Mouse (Mus musculus) spleen, postnatal 36 days (tissue): ENCODE results near the gene Ston2.
"Not testable (repeated sequence)": the region's sequence is repeated elsewhere in the genome, so short reads cannot be mapped to it uniquely, and the experiment has no call there.

Source experiments
- DNase-seq, 2 experiments: peaks; one replicate each; pipeline ENCODE4 v3.0.0; 2022; ENCODE audit warnings: low spot score in 2 of 2, mixed read lengths in 1 of 2

Ston2 gene

DNA sequence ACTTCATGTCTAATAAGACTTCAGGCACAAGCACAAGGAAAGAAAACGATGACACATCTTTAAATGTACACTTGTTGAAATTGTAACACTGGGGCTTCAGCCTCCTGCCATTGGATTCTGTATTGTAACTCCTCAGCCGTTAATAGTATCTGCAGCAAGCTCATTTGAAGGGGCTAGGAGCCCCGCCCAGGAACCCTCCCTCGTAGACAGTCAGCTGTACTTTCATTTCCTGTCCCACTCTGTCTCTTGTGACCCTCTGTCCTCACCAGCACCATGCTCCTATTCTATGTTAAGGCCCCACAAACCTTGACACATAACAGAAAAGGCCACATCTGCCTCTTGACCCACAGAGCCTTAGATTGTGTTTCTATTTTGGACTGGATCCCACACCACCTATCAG is 3.6 kb upstream of the Ston2 start:
- DNase-seq = peak; percentile 3 to 7

DNA sequence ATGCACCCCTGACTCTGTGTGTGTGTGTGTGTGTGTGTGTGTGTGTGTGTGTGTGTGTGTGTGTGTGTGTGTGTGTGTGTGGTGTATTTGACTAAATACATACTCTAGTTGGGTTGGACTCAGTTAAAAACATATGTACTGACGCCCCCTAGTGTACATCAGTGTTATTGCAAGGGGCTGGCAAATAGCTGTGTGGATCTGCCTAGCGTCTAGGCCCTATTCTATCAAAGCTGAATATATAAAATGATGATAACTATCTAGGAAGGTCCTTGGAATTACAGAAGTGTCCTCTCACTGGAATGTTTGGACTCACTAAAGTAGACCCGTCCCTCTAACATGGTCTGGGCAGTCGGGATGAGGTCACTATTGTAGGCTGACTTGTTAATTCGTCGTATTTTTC is 1.6 kb upstream of the Ston2 start:
- DNase-seq = peak; percentile 30 to 51

DNA sequence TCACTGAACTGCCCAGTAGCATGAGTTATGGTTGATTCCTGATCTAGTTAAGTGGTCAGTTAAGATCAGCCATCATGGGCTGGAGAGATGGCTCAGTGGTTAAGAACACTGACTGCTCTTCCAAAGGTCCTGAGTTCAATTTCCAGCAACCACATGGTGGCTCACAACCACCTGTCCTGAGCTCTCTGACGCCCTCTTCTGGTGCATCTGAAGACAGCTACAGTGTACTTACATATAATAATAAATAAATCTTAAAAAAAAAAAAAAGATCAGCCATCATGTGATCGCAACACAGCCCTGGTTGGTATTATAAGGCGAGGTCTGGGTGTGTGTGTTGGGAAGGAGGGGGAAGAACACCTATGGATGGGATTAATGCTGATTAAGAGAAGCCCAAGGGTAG is 259 bp upstream of the Ston2 start:
- DNase-seq = not testable (repeated sequence)

DNA sequence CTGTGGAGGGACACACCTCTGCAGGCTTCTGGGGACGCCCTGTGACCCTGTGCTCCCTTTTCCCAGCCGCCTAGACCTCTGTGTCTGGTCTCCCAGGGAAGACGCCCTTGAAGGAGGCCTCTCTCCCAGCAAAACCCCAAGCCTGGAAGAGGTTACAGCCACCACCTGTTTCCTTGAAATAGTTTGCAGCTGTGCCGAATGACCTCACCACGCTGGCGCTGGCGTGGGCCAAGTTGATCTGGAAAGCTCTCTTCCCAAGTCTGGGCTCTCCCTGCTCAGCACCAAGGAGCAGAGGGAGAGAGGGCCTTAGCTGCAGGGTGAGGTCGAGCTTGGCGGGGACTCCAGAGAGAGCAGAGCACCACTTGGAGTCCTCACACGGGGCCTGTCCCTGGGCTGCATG is 1.8 kb downstream of the Ston2 start:
- no peak for DNase-seq

DNA sequence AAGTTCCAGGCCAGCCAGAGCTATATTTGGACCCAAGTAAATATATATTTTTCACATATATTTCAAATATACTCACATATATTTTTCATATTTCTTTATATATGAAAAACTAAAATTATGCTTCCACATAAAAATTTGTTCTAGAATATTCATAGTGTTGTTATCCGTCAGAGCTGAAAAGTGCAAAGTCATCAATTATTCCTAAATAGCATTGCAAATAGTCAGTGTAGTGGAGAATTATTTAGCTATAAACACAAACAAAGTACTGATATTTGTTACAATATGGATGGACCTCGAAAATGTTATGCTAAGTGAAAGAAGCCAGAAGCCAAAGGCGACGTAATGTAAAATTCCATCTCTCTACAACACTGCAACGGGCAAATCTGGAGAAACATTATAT is 6.8 kb downstream of the Ston2 start:
- no peak for DNase-seq

DNA sequence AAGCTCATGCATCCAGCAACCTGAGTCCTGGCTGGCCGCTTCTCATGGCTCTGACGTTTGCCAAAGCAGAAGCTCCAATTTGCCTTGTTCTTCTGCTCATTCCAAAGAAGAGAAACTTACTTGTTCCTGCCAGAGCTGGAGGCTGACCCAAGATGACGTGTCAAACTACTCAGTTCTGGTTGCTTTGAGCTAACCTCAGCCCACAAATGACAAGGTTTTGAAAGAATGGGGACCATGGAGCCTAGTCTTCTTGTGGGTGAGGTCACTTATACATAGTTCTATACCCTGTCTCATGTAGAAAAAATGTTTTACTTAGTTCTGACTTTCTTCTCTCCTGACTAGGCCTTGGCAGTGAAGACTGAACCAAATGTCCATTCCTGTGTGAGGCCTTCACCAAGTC is 7.7 kb downstream of the Ston2 start:
- no peak for DNase-seq

DNA sequence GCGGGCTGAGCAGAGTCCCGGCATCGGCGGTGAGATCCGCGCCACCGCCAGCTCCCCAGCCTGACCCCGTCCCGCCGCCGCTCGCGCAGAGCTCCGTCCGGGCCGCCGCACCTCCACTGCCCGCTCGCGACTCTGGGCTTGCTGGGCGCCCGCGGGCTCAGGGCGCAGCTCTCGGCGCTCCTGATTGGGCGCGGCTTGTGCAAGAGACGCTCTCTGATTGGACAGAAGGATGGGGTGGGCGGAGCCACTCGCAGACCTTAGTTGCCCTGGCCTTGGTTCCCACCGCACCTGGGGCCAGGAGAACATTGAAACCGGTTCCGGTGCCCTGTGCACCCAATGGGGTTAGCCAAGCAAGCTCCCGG is 9.2 kb downstream of the Ston2 start:
- DNase-seq = peak; percentile 64 to 65

DNA sequence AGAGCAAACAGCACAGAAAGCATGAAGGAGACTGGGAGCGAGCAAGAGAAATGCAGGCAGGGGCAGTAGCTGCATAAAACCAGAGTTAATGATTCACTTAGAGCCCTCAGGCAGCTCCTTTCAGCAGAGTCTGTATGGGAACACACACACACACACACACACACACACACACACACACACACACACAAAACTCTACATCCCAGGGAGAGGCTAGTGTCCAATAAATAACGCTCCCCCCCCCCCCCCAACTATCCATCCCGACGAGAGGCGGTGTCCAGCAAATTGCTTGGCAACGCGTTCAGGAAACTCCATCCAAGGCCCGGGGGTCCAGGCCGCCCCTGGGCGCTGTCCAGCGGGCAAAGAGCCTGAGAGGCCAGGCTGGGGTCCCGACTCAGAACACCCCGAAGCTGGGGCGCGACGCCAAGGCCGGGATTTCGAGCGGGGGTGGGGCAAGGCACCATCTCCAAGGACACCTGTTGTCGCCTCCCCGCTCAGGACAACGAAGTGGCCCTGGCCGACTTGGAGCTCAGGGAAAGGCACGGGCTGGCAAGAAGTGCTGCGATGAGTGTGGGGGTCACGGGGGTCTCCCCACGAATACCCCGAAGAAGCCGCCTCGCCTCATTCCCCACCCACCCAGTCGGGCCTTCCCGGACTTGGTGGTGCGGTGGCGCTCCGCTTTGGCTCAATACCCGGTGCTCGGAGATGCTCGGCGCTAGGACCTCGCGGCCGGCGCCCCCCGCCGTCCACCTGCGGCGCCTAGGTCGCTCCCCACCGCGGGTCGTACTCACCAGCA is 9.8 kb downstream of the Ston2 start:
- DNase-seq = no peak

DNA sequence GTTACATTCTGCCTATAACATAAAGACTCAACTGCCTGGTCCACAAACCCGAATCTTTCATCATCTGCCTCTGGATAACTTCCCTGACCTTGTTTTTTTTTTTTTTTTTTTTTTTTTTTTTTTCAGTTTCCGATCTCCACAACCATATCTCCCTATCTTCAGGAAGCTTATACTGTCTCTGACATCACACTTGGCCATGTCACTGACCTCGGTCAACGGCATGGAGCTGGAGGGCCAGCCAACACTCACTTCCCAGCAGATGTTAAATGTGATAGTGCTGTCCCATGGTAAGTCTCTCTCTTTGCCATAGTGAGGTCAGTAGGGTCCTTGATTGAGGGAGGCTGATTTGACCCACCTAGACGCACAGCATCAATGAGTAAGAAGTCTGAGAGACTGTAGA is 11.8 kb downstream of the Ston2 start:
- DNase-seq = no peak

DNA sequence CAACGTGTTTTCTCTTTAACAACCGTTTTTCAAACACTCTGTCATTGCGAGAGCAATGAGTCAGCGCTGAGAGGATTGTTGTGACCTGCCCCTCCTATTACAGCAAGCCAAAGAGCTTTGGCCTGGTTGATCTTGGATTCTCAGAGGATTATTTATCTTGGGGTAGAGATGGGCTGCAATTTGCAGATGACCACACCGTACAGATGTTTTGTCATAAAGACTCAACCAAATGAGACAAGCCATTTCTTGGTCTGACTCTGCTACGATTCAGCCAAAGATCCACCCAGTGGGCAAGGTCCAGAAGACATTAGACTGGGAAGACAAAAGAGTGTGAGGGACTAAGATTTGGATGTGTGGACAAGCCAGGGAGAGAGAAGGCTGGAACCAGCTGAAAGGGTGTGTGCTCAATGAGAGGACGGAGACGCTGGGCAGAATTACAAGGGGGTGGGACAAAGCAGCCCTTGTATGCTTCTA is 13.3 kb downstream of the Ston2 start:
- DNase-seq = no peak

DNA sequence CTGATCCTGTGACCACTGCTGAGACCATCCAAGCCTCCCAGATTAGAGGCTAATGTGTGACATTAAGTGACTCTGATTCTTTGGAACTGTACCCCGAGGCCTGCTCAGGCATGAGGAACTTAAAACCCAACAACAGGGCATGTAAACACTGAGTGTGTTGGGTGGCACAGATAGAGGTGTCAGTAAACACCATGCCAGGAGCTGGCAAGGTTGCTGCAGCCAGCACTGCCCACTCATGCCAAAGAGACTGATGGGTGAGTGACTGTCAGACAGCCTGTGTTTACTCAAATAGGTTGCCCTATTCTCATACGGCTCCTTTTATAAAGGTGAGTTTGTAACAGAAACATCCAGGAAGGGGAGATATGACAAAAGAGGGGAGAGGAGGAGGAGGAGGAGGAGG is 19.3 kb downstream of the Ston2 start:
- no peak for DNase-seq

DNA sequence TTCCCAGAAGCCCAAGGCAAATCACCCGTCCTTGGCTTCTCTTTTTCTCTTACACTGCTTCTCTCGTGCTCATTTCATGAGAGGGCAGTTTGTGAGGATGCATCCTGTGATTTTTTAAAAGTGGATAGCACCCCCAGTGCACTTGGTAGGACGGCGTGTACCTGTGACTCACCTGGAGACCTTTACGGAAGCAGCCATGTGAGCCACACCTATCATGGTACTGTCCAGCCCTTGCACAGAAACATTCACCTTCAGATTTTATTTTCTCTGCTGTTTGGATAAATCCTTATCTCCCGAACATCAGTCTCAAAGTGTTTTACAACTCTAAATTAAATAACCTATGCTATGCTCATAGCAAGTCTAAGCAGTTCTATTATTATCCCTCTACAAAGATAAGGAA is 20.0 kb downstream of the Ston2 start:
- DNase-seq = no peak

DNA sequence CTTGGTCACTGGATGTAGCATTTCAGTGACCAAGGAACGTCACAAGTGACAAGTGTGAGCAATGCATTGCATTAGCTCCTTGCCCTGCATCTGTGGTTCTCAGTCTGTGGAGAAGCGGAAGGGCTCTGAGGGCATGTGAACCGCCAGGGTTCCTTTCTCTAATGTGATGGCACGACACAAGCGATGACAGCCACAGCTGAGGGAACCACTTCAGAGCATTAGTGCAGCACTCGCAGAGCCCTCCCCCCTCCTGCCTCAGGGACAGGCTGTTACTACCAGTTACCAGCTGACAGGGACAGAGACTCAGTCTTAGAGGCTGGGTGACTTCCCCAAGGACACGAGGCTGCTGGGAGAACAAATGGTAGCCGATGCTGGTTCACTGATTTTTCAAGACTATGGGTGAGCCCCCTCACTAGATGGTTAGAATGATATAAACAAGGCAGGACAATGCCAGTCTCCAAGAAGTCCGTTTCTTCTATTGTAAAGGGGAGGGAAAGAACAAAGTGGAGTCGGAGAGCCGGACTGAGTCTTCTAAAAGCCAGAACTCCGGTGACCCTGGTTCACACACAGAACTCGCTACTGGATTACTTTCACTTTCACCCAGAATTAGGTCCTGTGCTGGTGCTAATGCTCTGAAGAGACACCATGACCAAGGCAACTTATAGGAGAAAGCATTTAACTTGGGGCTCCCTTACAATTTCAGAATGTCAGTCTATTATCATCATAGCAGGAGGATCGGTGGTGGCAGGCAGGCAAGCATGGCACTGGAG is 21.7 kb downstream of the Ston2 start:
- DNase-seq = peak; percentile 75 to 80

DNA sequence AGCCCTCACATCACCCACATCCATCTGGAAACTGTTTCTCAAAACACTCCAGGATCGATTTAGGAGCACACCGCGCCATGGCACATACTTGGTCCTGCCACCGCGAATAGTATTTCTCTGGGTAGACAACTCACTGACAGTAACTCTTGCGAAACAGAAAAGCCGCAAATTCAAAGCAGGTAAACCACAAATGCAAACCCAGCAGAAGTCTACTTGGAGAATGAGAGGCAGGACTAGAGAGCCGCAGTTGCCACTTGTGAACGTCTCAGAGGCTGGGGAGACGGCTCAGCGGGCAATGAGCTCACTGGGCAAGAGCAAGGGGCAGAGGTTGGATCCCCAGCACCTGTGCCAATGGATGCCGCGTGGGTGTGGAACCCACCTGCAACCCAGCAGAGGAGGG is 22.7 kb downstream of the Ston2 start:
- DNase-seq = peak; percentile 83 to 84

DNA sequence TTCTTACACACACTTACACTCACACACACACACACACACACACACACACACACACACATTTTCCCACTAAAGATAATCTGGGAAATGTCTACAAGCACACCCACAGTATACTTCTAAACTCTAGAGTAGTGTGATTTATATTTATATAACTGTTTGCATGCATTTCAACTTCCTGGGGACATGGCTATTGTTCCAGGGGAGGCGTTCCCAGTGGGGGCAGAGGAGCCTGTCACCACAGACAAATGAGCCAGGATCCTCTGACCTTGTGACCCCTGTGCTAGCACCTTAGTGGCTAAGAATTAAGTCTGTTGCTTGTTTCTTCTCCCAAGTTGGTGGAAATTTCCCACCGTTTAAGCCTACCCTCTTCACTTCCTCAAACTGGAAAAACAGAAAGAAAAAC is 23.1 kb downstream of the Ston2 start:
- peak in 1 of 2 experiments; percentile 12 for DNase-seq

DNA sequence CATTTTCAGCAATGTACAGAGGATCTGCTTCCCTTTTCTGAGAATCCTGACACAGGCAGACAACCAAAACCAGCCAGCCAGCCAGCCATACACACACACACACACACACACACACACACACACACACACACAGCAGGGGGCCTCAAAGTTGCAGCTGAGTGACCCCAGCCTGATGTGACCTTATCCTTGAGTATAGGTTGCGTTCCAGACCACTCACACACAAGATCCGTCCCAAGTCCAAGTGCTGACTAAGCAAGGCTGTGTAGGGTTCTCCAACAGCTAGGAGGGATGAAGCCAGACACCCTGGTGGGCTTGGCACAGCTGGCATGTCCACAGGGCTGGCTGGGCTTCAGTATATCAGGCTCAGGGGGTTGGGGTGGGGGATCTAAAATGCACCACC is 23.7 kb downstream of the Ston2 start:
- no peak for DNase-seq

DNA sequence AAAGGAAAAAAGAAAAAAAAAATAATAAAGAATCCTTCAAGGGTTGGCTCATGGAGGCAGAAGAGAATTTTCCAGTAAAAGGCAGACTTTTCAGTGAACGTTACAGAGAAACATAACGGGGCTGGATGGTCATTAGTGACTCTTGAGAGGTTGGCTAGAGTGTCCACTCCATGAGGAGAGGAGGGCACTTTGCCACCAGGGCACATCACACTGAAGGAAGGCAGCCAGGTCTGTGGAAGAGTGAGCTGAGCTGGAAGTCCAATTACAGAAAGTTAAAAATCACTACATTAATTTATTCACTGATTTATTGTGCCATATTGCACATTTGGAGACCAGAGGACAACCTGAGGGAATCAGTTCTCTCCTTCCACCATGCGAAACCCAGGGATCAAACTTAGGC is 28.4 kb downstream of the Ston2 start:
- DNase-seq = no peak

DNA sequence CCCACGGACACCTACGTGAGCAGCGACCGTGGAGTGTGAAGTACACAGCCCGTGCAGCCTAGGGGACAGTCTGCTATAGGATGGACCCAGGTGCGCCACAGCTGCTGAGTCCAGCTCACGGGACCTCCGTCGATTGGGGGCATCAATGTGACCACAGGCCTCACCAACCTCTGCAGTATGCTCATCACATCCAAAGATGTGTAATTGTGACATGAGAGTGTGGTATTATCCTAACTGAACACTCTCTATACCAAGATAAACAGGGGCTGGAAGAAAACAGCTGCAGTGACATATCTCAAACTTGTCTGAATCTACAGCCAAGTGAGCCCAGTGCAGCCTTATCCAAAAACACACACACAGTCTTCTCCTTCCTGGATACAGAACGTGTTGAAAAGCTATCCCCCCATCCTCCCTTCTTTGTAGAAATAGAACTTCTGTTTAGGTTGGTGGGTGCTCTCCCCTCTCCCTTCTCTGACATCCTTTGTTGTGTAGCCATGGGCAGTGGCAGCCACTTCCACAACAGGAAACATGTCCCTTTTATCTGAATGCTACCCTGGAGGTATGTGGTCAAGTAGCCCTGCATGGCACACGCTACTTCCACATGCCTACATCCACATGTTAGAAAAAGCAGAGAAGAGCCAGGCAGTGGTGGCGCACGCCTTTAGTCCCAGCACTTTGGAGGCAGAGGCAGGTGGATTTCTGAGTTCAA is 30.2 kb downstream of the Ston2 start:
- no peak for DNase-seq

DNA sequence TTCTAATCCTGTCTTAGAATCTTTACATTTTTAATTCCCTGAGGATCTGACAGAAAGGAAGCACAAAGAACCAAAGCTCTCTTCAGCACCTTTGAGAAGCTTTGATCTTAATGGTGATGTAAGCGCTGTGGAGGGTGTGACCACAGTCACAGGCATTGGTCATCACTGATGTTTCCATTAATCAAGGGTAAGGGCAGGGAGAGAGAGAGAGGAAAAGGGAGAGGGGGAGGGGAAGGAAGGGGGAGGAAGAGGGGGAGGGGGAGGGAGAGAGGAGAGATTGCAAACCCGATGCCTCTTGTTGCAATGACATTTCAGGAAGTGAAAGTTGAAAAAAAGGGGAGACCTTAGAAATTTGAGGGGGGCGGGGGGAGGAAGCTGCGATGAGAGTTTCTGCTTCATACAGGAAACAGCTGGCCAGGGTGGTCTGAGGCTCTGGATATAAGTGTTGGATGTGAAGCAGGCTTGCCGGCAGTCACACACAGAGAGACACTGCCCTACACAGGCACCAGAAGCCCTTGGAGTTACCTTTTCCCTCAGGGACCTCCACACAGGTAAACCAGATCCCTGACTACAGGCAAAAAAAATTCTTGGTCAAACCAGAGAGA is 31.5 kb downstream of the Ston2 start:
- peak; percentile 57 for DNase-seq

DNA sequence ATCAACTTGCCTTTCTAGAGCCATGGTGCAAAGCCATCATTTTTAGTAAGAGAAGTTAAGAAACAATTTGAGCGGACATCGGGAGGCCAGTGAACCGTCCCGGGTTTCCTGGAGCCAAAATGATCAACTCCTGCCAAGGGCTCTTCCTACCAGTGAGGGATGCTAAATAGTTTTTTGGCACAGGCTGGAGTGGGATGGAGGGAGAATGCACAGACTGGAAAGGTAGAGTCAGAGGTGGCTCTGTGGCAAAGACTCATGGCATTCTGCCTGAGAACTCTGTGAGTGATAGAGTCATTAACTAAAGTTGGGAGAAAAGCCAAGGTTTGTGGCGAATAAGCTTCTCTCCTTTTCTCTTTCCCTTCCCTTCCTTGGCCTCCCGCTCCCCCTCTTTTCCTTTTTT is 33.6 kb downstream of the Ston2 start:
- DNase-seq = no peak

DNA sequence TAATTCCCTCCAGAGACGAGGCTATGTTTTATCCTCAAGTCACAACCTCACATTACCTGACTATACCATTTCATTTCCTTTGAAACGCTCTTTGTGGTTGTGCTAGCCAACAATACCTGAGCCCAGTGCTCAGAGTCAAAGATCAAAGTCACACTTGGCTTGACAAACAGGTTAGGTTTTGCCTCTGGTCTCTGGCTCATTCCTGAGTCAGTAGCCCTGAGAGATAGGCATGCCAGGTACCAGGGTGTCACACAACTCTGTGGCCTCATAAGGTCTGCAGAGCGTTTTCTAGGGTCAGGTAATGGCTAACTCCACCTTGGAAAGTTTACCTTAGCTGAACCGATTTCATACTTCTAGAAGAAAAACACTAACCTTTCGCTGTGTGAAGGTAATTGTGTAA is 35.5 kb downstream of the Ston2 start:
- no peak for DNase-seq

DNA sequence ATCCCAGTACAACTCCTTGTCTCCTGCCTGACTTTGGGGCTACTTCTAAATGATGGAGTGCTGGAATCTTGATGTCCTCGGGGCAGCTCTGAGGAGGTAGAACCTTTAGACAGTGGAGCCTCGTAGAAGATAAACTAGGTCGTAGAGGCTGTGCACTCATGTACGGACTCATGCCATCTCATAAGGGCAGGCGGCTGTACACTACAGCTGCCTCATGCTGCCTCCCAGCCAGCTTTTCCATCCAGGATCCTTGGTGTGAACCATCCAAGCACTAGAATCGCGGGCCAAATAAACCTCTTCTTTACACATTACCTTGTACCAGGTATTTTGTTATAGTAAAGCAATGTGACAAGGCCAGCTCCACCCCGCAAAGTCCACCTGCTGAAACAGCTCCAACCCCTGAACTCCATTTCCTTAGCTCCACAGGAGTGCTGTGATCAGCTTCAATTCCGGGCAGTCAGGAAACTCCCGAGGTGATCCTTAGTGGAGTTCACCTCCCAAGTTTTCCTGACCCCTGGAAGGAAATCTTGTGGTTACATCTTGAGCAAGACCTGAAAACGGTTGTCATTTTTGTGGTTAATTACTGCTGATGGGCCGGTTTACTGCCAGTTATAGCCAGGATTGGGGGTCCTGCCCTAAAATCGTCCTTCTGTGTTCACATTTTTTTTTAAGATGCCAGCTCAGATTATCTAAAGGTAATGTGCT is 36.1 kb downstream of the Ston2 start:
- no peak for DNase-seq
